ENCODE assay signal across 11 mouse cellular contexts in genomic region chr1:51789269-51789668, GRCm38 (mm10).
DNase-seq lines count a peak whose midpoint lies in the region; ATAC-seq lines count a peak whose summit lies in the region.
"Had no signal": no experiment of that assay in that cellular context is flagged by ENCODE, and none has a peak within 500 bp of the region (broad histone marks: within the 10 kb centered on the region; RNA-seq: fewer than 3 reads in every experiment).

No protein-coding gene starts in this region.

- H3K9ac ChIP-seq in midbrain, embryonic 16.5 days (ENCODE audit: low read depth, low read length): no peak overlapping the region
- H3K9ac ChIP-seq in embryonic facial prominence, embryonic 15.5 days: no peak overlapping the region
- H3K9ac ChIP-seq: hindbrain, embryonic 15.5 days had no signal

- no peak overlapping the region for H3K4me3 ChIP-seq in midbrain, embryonic 16.5 days (ENCODE audit: low read depth, low read length)
- no peak overlapping the region for H3K4me3 ChIP-seq in midbrain, embryonic 10.5 days
- no peak overlapping the region for H3K4me3 ChIP-seq in embryonic facial prominence, embryonic 15.5 days (replicated peaks)
- H3K4me3 ChIP-seq: hindbrain, embryonic 15.5 days had no signal

- ATAC-seq in midbrain, embryonic 16.5 days: peak; percentile 56; the same call in 1 of the 2 replicates
- no peak for ATAC-seq in embryonic facial prominence, embryonic 15.5 days (ENCODE audit: insufficient number of reproducible peaks, low FRiP score, low TSS enrichment, low read depth)

- intact Hi-C loops in heart, postnatal 25 days (cut with DNase I): no loop called here
- intact Hi-C loops in left cerebral cortex, postnatal 4 days (cut with DNase I): no loop called here

- no peaks in the 10 kb centered on the region for H3K27me3 ChIP-seq in midbrain, embryonic 16.5 days (ENCODE audit: control insufficient read depth, insufficient read depth, low read depth, low read length)
- no peaks in the 10 kb centered on the region for H3K27me3 ChIP-seq in midbrain, embryonic 10.5 days (ENCODE audit: low read depth, poor library complexity, severe bottlenecking)
- H3K27me3 ChIP-seq in embryonic facial prominence, embryonic 15.5 days: no peaks in the 10 kb centered on the region
- H3K27me3 ChIP-seq: hindbrain, embryonic 15.5 days had no signal

- H3K9me3 ChIP-seq in midbrain, embryonic 16.5 days (replicated peaks; ENCODE audit: control insufficient read depth, low read length, poor library complexity, severe bottlenecking): no peaks in the 10 kb centered on the region
- peaks cover 7% of the 10 kb centered on the region; the same call in 1 of the 2 replicates for H3K9me3 ChIP-seq in midbrain, embryonic 10.5 days (replicated peaks)
- no peaks in the 10 kb centered on the region for H3K9me3 ChIP-seq in embryonic facial prominence, embryonic 15.5 days (replicated peaks)
- H3K9me3 ChIP-seq: hindbrain, embryonic 15.5 days had no signal

- H3K4me2 ChIP-seq in midbrain, embryonic 16.5 days (ENCODE audit: low read length): no peak overlapping the region
- H3K4me2 ChIP-seq in embryonic facial prominence, embryonic 15.5 days (replicated peaks): no peak overlapping the region
- H3K4me2 ChIP-seq: hindbrain, embryonic 15.5 days had no signal

- DNase-seq in heart, adult 11 months: peak; percentile 93
- DNase-seq in heart, postnatal 25 days (ENCODE audit: low spot score): no peak
- no peak for DNase-seq in midbrain, embryonic 10.5 days (ENCODE audit: low spot score)
- no peak for DNase-seq in cerebellum, adult 11 months
- no peak for DNase-seq in left cerebral cortex, adult 9 months (ENCODE audit: low spot score in 2 of 2)
- no peak for DNase-seq in left cerebral cortex, postnatal 4 days
- DNase-seq: midbrain, embryonic 14.5 days; thymus, adult 2 months had no signal

- H3K27ac ChIP-seq in midbrain, embryonic 16.5 days (ENCODE audit: low read length): no peak overlapping the region
- H3K27ac ChIP-seq in midbrain, embryonic 10.5 days (replicated peaks): no peak overlapping the region
- 0 out of 2 replicates have a peak overlapping the region, but pooled peaks have one; percentile 24 for H3K27ac ChIP-seq in embryonic facial prominence, embryonic 15.5 days (replicated peaks)
- H3K27ac ChIP-seq: hindbrain, embryonic 15.5 days had no signal

- 0 out of 2 replicates have a peak, but pooled peaks cover 2% of the 10 kb centered on the region for H3K4me1 ChIP-seq in midbrain, embryonic 16.5 days (ENCODE audit: control insufficient read depth, insufficient read depth, low read length)
- H3K4me1 ChIP-seq in midbrain, embryonic 10.5 days: 0 out of 2 replicates have a peak, but pooled peaks cover 3% of the 10 kb centered on the region
- H3K4me1 ChIP-seq in embryonic facial prominence, embryonic 15.5 days: no peaks in the 10 kb centered on the region
- H3K4me1 ChIP-seq: hindbrain, embryonic 15.5 days had no signal

- WGBS in midbrain, embryonic 16.5 days: 44% methylated on average over 6 of the region's 6 CpGs
- 69% methylated on average over 6 of the region's 6 CpGs for WGBS in midbrain, embryonic 10.5 days
- 25% methylated on average over 6 of the region's 6 CpGs for WGBS in embryonic facial prominence, embryonic 15.5 days

- H3K36me3 ChIP-seq in midbrain, embryonic 16.5 days (ENCODE audit: control insufficient read depth, insufficient read depth, low read length): peaks cover 6% of the 10 kb centered on the region; the same call in 1 of the 2 replicates
- H3K36me3 ChIP-seq in midbrain, embryonic 10.5 days: peaks cover 60% of the 10 kb centered on the region
- H3K36me3 ChIP-seq in embryonic facial prominence, embryonic 15.5 days: peaks cover 24% of the 10 kb centered on the region; the same call in 1 of the 2 replicates
